Mouse (Mus musculus) spleen, postnatal 36 days (tissue): ENCODE measurements at regions not wholly inside any gene's neighbourhood (a gene's known extent, or its start where the extent isn't known, plus 50 kb on each side); places are given as distances from the start of the nearest gene placed in this dataset.
"Not testable (repeated sequence)": the region's sequence is repeated elsewhere in the genome, so short reads cannot be mapped to it uniquely, and the experiment has no call there.

Experiments
- DNase-seq, 2 experiments: peaks; one replicate each; pipeline ENCODE4 v3.0.0; 2022; ENCODE audit warnings: low spot score in 2 of 2, mixed read lengths in 1 of 2

DNA sequence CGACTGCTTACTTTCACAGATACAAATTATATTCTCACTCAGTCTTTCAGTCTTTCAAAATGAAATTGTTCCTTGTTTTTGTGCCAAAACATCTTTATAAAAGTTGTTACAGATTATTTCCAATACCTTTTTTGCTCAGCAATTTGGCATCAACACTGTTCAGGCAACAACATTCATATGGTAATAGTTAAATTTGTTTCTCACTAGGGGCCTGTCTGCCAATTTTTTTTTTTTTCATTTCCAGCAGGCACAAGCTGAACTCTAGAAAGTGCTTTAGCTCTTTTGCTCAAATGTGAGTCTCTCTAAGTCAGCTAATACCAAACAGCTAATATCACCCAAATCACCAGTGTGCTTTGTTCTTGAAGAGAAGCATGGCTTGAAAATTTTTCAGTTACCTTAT, 199.4 kb downstream of the Antxr2 start:
- no peak for DNase-seq

DNA sequence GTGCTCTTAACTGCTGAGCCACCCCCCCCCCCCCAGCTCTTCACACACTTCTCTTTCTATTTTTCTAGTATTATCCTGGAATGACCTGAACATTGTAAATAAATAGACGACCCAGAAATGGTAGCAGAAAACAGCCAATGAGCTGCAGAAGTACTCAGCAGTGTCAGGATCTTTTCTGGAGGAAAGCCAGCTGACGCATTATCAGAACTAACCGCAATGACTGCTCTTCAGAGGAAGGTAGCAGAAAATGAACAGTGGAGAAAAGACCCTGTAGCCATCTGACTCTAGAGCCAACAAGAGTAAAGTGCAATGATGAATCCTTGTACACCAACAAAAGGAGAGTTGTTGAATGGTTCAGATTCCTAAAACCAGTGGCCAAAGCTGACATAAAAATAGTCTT, 213.4 kb downstream of the Antxr2 start:
- DNase-seq = no peak

DNA sequence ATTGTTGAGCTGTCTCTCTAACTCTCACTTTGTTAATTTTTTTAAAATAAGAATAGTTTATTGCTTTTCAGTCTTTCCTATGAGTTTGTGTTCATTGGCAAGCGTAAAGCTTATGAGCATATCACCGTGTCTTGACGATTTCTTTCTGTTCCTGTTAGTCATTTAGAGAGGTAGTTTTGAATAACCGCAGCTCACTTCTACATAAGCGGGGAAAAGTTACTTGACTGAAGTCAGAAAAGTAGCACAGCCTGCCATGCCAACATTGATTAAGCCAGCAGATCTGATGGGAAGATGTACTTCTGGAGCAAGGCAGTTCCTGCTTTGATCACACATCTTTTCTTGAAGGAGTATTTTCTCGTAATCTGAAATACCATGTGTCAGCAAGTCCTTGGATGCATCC, 215.5 kb downstream of the Antxr2 start:
- no peak for DNase-seq

DNA sequence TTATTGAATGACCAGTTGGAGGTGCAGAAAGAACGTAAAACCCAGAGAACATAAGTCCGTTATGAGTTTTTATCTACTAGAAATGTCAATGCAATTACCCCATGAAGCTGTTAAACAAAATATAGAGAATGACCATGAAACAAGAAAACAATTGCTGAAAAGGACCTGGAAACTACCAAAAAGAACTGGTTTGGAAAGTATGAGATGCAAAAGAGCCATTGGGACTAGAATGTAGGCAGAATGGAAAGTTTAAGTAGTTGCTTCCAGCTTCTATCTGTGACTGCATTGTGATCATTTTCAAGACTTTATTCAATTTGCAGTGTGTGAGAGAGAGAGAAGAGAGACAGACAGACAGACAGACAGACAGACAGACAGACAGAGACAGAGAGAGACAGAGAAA, 216.1 kb downstream of the Antxr2 start:
- DNase-seq = no peak

DNA sequence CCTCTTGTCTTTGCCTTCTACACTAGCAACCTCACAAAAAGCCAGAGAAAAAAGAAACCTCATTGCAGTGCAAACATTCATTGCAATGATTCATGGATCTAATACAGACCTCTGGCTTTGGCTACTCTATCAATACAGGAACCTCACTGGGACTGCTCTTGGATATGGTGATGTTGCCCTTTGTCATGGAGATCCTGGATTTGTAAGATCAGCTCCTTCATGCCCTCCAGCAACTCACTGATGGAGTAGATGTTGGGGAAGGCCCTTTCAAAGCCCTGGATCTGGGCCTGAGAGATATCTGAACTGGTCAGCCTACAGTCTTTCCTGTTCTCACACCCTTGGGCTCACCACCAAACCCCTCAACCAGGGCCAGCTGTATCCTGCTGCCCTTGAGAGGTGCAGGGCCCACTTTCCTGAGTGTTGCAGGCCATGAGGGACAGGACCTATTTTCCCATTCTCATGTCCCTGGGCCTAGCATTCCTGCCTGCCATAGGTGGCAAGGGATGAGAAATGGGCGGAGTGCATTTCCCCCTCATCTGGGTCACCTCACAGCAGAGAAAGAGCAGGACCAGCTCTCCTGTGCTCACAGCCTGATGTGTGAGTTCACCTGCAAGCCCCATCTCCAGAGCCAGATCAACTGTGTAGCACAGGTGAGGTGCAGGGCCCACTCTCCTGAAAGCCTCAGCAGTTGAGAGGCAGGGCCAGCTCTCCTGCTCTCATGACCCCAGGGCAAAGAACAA, 218.1 kb downstream of the Antxr2 start:
- no peak for DNase-seq

DNA sequence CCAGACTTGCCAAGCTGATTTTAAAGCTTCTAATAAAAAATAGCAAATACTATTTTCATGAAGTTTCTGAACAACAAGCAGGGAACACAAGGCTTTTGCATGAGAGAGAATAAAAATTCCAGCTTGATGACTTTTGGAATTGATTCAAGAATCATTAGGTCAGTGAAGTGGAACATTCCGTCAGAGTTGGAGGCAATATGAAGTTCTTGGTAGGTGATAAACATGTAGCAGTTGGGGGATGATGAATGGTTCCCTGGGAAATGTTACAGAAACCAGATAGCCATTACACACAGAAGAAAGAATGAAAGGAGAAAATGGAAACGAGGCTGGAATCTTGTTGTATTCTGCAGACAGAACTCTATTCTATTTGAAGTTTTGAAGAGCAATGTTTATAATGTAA, 221.8 kb downstream of the Antxr2 start:
- no peak for DNase-seq

DNA sequence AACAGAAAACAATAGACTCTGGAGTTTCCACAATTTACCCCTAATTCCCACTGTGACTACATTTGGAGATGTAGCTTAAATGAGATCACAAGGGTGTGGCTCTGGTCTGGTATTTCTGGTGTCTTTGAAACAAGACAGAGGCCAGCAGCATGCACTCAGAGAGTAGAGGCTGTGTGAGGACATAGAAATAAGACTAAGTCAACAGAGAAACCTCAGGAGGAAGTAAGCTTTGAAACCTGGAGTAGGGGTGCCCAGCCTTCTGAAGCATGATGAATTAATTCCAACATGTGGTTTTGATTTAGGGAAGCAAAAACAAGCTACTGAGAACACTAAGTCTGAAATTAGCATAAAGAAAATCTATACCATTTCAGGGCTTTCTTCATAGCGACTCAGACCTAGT, 223.7 kb downstream of the Antxr2 start:
- DNase-seq = peak; percentile 19 to 23

DNA sequence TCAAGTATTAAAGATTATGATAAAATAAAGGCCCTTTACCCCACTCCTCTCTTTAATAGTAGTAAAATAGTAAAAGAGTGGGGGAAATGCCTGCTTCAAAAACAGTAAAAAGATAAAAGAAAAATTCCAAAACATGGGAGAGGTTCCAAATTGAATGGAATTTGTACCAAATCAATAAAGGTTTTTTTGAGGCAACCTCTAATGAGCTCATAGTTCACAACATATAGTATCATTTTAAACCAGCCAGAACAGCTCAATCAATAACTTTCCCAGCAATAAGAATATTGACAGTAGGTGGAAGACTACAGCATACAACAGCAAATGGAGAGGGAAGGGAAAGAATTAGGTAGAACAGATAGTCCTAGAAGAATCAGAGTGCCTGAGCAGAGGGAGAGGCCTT, 224.1 kb downstream of the Antxr2 start:
- no peak for DNase-seq

DNA sequence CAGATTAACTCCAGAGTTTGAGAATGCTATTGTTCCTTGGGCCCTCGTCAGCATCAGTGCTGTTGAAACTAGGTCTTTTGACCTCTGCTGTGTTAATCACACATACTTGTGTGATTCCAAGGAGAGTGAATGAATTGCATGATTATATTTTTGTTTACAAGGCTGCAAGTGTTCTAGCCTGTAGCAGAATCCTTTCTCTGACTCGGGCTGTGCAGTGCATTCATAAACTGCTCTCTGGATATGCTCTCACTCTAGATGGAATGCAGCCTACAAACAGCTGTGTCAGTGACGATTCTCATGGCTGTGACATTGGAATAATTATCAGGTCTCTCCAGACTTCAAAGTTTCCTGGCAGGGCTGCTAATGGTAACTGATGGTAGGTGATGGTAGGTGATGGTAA, 230.8 kb downstream of the Antxr2 start:
- no peak for DNase-seq

DNA sequence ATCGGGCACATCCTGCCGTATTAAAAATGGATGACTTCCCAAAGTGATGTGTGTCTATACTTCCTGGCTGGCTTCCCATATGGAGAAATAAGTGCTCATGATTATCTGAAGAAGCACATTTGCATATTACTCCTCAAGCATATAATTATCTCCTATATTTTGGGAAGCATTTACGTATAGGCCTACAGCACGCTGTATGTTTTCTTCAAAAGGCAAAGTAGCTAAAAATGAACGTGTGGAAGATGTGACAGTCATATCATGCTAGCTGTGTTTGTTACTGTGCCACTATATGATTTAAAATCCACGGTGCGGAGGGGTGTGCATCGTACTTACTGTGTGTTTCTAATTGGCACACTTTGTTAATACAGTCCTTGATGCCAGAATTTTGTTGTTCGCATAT, 242.7 kb downstream of the Antxr2 start:
- no peak for DNase-seq

DNA sequence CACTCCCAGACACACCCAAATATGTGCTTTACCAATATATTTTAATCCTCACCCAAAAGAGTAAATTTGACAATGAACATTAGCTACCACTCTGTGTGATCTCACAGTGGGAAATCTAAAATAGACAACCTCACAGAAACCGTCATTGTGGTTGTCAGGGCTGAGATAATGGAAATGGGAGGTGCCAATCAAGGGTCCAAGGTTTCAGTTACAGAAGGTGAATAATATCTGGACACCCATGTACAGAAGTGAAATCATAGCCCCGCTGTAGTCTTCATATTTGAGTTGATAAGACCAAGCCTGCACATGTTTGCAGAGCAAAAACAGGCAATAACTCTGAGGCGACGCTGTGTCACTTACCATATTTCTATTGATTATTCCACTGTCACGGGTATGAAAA, 243.8 kb downstream of the Antxr2 start:
- DNase-seq = no peak

DNA sequence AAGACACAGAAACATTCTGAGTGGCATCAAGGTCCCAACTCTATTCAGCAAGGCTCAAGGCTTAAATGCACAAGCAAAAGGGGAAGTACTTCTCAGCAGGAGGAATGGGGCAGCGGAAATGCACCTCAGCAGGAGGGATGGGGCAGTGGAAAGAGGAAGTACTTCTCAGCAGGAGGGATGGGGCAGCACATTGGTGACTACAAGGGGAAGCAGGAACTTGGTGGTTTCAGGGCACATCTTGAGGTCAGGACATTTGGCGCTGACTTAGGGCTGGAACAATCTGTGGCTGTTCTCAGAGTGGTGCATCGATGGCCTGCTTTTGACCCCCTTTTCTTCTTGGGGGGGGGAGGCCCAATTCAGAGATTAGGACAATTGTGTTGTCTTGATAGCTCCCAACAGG, 255.7 kb downstream of the Antxr2 start:
- not testable (repeated sequence) for DNase-seq

DNA sequence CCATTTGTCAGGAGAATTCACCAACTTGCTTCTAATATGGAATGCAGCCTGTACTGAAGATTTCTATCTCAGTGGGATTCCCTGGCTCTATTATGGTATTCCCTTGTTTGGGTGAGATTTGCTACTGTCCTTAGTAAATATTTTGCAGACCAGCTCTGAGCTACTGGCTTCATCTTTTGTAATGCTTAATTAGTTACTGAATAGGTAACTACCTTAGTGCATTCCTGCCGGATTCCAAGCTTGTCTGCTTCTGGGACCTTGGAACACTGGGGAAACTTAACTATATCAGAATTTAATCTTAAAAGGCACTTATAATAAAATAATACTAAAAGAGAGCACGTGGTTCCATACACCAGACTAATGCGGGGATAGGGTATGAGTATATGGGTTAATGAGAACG, 257.4 kb downstream of the Antxr2 start:
- DNase-seq = not testable (repeated sequence)

DNA sequence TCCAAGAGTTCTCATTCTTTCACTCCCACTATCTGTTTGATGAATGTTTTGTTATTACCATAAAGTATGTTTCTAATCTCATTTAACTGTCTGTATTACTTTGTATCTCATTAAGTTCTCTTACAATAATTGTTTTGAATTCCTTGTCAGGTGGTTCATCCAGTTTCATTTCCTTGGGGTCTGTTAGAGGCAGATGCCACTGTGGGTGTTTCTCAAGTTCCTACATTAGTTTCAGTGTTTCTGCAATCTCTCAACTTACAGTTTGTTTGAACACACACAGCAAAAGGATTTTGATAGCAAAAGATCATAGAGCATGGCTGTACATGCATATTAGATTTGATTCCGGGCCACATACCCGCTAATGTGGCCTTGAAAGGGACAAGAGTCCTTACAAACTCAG, 280.5 kb upstream of the Gk2 start:
- no peak for DNase-seq

DNA sequence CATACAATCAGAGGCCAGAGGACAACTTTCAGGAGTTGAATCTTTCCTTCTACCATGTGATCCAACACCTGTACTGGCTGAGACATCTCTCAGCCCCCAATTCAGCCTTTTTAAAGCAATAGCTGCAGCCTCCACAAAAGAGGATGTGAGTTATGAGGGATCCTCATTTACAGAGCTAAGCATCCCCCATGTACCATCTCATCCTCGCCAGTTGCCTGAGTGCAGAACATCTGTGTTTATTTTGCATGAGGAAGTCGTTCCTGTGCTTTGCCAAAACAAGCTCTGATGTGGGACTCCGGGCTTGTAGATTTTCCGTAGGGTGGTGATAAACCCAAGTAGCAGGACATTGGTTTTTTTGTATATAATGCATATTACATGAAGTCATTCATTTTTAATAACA, 274.1 kb upstream of the Gk2 start:
- no peak for DNase-seq

DNA sequence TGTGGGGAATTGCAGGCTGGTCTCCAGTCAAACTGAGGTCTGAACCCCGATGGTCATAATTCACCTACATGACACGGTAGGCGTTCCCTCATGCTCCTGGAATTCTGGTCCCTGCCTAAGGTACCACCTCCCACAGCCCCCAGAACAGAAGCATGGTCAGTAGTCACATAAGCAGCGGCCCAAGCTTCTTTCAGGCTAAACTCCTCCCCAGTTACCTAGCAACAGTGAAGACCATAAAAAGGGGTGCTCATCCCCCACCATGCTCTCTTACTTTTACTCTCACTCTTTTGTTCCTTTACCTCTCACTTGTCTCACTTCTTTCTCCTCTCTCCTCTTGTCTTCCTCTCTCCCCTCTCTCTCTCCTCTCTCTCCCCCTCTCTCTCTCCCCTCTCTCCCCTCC, 262.5 kb upstream of the Gk2 start:
- not testable (repeated sequence) for DNase-seq

DNA sequence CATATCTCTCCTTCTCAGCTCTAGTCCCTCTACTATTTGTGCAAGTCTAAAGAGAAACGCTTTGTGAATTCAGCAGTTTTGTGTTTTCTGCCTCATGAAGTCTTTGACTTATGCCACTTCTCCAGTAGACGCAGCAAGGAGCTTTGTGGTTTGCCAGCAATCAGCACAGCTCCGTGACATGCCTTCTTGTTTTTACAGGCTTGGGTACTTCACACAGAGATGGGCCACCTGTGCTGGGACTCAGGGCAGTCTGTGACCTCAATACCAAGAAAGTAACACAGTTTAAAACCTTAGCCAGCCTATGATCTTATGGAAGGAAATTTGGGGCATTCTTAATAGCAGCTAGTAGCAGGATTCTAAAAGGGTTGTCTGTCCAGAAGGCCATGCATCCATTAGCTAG, 248.4 kb upstream of the Gk2 start:
- DNase-seq = no peak

DNA sequence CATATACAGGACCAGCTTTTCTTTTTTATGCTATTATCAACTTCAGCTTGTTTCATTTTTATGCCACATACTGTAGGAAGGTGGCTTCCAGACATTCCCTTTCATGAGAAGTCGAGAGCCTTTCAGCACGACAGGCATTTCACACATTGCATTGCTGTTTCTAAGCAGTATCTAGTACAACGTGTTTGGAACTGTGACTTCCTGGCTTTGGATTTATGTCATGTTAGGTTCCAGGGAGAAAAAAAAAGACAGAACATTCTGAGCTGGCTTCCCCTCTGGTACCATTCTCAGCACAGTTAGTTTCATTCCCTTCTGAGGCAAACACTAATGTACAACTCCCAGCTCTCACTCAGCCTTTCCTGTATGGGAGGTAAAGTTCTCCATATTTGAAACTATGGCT, 243.7 kb upstream of the Gk2 start:
- DNase-seq = no peak

DNA sequence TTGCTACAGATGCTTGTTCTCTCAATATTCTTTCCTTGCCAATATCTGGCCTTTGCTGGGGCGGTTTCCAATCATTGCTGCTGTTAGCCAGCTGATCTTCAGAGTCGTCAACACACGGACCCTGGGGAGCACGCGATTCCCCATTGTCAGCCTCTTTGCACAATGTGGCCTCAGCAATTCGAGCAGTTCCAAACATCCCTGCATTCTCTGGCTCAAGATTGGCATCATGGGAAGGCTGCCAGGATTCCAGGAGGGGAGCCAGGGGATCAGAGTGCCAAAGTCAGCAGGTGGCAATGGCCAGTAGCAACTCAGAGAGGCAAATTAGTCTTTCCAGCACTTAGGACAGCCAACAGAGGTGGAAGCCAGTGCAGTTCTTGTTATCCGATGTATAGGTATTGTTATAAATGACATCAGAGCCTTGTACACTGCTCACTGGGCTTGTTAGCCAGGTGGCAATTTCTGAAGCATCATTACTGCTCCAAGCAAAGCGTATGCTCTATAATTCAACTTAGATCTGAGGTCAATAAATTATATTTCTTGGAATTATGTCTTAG, 240.8 kb upstream of the Gk2 start:
- no peak for DNase-seq

DNA sequence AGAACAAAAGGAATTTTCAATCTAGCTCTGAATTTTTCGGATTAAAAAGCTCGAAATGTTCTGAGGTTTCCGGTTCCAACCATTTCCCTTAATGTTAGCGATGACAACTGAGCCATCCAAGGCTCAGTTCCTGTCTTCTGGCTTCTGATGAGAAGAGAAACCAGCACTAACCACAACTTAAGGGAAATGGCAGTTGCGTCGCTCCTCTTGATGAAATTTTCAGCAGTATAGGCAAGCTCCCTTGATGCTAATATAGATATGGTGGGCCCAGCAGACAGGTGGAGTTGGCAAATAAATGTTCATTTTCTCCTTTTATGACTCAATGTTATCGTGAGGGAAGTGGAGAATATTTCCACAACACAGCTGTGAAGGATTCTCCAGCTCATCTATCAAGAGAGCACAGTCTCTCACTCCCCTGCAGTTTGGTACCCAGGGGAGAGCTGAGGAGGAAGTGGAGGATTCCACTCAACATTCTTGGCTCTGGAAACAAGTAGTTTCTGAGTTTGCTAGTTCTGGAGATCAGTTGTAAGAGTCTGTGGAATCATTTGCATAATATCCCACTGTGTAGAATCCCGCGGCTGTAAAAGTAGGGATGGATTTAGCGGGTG, 236.6 kb upstream of the Gk2 start:
- DNase-seq = no peak

DNA sequence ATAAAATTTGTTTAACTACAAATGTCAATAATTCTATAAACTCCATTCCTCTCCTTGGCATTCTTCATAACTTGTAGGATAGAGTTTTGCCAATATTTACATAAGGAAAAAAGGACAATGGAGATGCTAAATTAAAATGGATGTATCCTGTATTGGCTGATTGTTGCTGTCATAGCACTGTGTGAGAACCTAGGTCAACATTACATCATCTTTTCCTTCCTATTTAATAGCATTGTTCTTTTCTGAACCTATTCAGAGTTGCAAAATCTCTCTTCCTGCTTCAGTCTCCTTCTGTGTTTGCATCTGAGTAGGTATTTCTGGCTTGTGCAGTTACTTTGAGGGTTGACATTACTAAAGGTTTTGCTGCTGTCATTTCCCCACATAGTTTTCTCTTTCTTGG, 228.6 kb upstream of the Gk2 start:
- no peak for DNase-seq

DNA sequence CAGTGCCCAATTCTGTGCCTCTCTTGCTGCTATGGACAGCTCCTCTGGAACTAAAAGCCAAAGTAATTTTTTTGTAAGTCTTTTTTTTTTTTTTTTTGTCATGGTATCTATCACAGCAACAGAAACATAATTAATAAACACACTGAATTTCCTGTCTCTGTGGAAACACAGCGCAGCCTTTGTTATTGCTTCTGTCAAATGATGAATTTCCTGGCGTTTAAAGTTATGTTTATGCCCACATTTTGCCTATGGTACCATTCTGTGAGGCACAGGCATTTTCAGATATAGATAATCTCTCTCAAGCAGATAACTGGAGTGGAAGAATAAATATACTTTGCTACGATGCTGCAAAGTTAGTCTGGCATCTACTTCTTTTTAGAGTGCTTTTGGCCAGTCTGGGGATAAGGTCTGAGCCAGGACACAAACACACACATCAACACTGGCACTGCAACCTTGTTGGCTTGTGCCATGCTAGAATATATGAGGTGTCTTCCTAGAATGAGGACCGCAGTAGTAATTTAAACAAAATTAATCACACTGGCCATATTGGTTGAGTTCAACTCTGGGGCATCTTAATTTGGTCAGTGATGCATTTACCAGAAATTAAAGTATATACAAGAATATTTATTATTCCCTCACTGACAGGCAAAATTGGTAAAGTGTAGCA, 227.9 kb upstream of the Gk2 start:
- no peak for DNase-seq

DNA sequence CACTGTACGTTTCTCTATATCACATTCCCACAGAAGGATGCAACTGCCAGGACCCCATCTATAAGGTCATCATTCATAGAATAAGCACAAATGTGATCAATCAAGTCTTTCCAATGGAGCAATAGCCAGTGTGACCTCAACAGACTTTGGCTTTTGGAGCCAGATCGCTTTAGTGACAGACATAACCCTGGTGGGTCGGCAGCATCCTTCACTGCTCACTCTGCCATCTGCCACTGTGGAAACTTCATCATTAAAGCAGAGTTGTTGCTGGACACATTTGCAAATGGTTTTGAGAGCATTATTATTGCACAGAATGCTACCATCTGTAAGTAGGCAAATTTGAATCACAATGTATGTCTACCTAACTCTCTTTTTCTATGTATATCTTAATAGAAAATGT, 212.9 kb upstream of the Gk2 start:
- DNase-seq = no peak
